Mouse (Mus musculus) liver, embryonic 16.5 days (tissue): ENCODE results near the gene Fbxo27. TPM values are rescaled to one million over a fixed set of nuclear protein-coding genes. Genes with fewer than 3 reads are reported as not detected.
A peak's percentile ranks its signal among the peaks of the same experiment; 100 is the strongest.
"Not testable (repeated sequence)": the region's sequence is repeated elsewhere in the genome, so short reads cannot be mapped to it uniquely, and the experiment has no call there.

Source experiments
- ATAC-seq: fragments of 200-750 bp; cut with Nextera tagmentation; 2 replicates; pipeline ENCODE4 v1.8.0; 2017; ENCODE audit warnings: low read depth, mild to moderate bottlenecking, moderate number of reproducible peaks, moderate library complexity
- H3K27ac ChIP-seq: fragments of 300-500 bp; sonication (generic); 2 replicates; pipeline ENCODE4 v1.5.1; 2014; ENCODE audit warnings: mild to moderate bottlenecking, low read length
- H3K27me3 ChIP-seq: fragments of 300-500 bp; sonication (generic); 2 replicates; pipeline ENCODE4 v1.6.1; 2014; ENCODE audit warnings: low read depth, low read length, mixed read lengths; ENCODE audit not compliant: control insufficient read depth, insufficient read depth
- H3K36me3 ChIP-seq: fragments of 300-500 bp; sonication (generic); 2 replicates; pipeline ENCODE4 v1.6.1; 2014; ENCODE audit warnings: mild to moderate bottlenecking; ENCODE audit not compliant: control insufficient read depth, insufficient read depth
- H3K4me1 ChIP-seq: fragments of 300-500 bp; sonication (generic); 2 replicates; pipeline ENCODE4 v1.6.1; 2014; ENCODE audit warnings: low read depth, low read length, mixed read lengths; ENCODE audit not compliant: control insufficient read depth
- H3K4me2 ChIP-seq: fragments of 300-500 bp; sonication (generic); 2 replicates; pipeline ENCODE4 v1.6.1; 2014; ENCODE audit warnings: low read depth, low read length, mixed read lengths
- H3K4me3 ChIP-seq: fragments of 300-500 bp; sonication (generic); 2 replicates; pipeline ENCODE4 v1.5.1; 2014; ENCODE audit warnings: low read depth, mild to moderate bottlenecking, low read length
- H3K9ac ChIP-seq: fragments of 300-500 bp; sonication (generic); 2 replicates; pipeline ENCODE4 v1.6.1; 2014; ENCODE audit warnings: low read depth, low read length
- H3K9me3 ChIP-seq: fragments of 300-500 bp; sonication (generic); replicated peaks from 2 replicates; pipeline ENCODE4 v1.6.1; 2016; ENCODE audit warnings: low read length; ENCODE audit not compliant: control insufficient read depth
- WGBS: fragments of 180-500 bp; shearing (Covaris S2); extraction: QIAGEN DNeasy Blood & Tissue Kit; methylation state at CpG from one replicate; pipeline ENCODE4 v1.1.7; 2014; ENCODE audit not compliant: insufficient replicate concordance; 5-methylcytosine and 5-hydroxymethylcytosine counted together
- polyA plus RNA-seq: library from polyadenylated mRNA; unstranded; fragments of >200 nt; fragmentation: Nextera tagmentation; extraction: Ambion mirVana; gene quantifications from 2 replicates; pipeline ENCODE4 v1.2.1, GENCODE M21; 2015

Fbxo27 gene
- polyA plus RNA-seq, 1 experiment from 2014 or later = 0.34 TPM

GRCm38 (mm10) chr7:28672276-28672675 lies 20.4 kb upstream of the Fbxo27 start:
- Histone ChIP-seq H3K4me2 (no peak overlapping the region), H3K4me3 (no peak overlapping the region), H3K9me3 (no peaks in the 10 kb centered on the region), H3K9ac (no peak overlapping the region), H3K27ac (no peak overlapping the region), H3K27me3 (no peaks in the 10 kb centered on the region), H3K4me1 (no peaks in the 10 kb centered on the region), H3K36me3 (no peaks in the 10 kb centered on the region)
- ATAC-seq = no peak
- WGBS = 67% methylated on average over 5 of the region's 5 CpGs

- H3K27ac ChIP-seq, H3K4me1 ChIP-seq, H3K4me3 ChIP-seq, H3K9ac ChIP-seq, H3K36me3 ChIP-seq, ATAC-seq, H3K27me3 ChIP-seq, H3K9me3 ChIP-seq, H3K4me2 ChIP-seq: not testable (repeated sequence)
- WGBS = 55% methylated on average over 5 of the region's 5 CpGs
Measured at GRCm38 (mm10) chr7:28672786-28673185, 19.9 kb upstream of the Fbxo27 start.

- no peak overlapping the region for H3K4me3 ChIP-seq
- H3K4me1 ChIP-seq = no peaks in the 10 kb centered on the region
- no peak overlapping the region for H3K4me2 ChIP-seq
- no peaks in the 10 kb centered on the region for H3K9me3 ChIP-seq
- no peak overlapping the region for H3K27ac ChIP-seq
- no peak for ATAC-seq
- H3K27me3 ChIP-seq = no peaks in the 10 kb centered on the region
- no peak overlapping the region for H3K9ac ChIP-seq
- H3K36me3 ChIP-seq = no peaks in the 10 kb centered on the region
- WGBS = 54% methylated on average over 9 of the region's 9 CpGs
Measured at GRCm38 (mm10) chr7:28674994-28675393, 17.7 kb upstream of the Fbxo27 start.

- Histone ChIP-seq H3K36me3 (no peaks in the 10 kb centered on the region), H3K9me3 (no peaks in the 10 kb centered on the region), H3K4me1 (no peaks in the 10 kb centered on the region), H3K4me2 (no peak overlapping the region), H3K9ac (no peak overlapping the region), H3K27ac (no peak overlapping the region), H3K4me3 (no peak overlapping the region), H3K27me3 (no peaks in the 10 kb centered on the region)
- WGBS = 38% methylated on average over 11 of the region's 11 CpGs
- ATAC-seq = no peak
Measured at GRCm38 (mm10) chr7:28675746-28676145, 16.9 kb upstream of the Fbxo27 start.

GRCm38 (mm10) chr7:28676811-28677541 lies 15.7 kb upstream of the Fbxo27 start:
- Histone ChIP-seq H3K27me3 (no peaks in the 10 kb centered on the region), H3K4me3 (no peak overlapping the region), H3K4me2 (no peak overlapping the region), H3K9ac (no peak overlapping the region), H3K9me3 (no peaks in the 10 kb centered on the region), H3K4me1 (no peaks in the 10 kb centered on the region), H3K36me3 (no peaks in the 10 kb centered on the region), H3K27ac (no peak overlapping the region)
- WGBS = 63% methylated on average over 13 of the region's 13 CpGs
- no peak for ATAC-seq

- Histone ChIP-seq H3K9me3 (no peaks in the 10 kb centered on the region), H3K4me3 (no peak overlapping the region), H3K27me3 (no peaks in the 10 kb centered on the region), H3K9ac (no peak overlapping the region), H3K36me3 (no peaks in the 10 kb centered on the region), H3K4me1 (no peaks in the 10 kb centered on the region), H3K4me2 (no peak overlapping the region), H3K27ac (no peak overlapping the region)
- ATAC-seq = no peak
- 72% methylated on average over 8 of the region's 8 CpGs for WGBS
Measured at GRCm38 (mm10) chr7:28677624-28678023, 15.0 kb upstream of the Fbxo27 start.

GRCm38 (mm10) chr7:28691075-28691474 lies 1.6 kb upstream of the Fbxo27 start:
- 47% methylated on average over 7 of the region's 7 CpGs for WGBS
- Histone ChIP-seq H3K9me3 (no peaks in the 10 kb centered on the region), H3K4me3 (no peak overlapping the region), H3K9ac (no peak overlapping the region), H3K27ac (no peak overlapping the region), H3K4me1 (no peaks in the 10 kb centered on the region), H3K36me3 (no peaks in the 10 kb centered on the region), H3K27me3 (peaks cover 22% of the 10 kb centered on the region), H3K4me2 (no peak overlapping the region)
- no peak for ATAC-seq

- Histone ChIP-seq H3K27ac (no peak overlapping the region), H3K4me3 (peak overlapping the region; percentile 36), H3K36me3 (no peaks in the 10 kb centered on the region), H3K27me3 (peaks cover 22% of the 10 kb centered on the region), H3K9ac (no peak overlapping the region), H3K4me1 (no peaks in the 10 kb centered on the region), H3K4me2 (peak overlapping the region; percentile 47), H3K9me3 (no peaks in the 10 kb centered on the region)
- peak; percentile 48 for ATAC-seq
- WGBS = 2% methylated on average over 35 of the region's 38 CpGs
Measured at GRCm38 (mm10) chr7:28693321-28693966, 795 bp downstream of the Fbxo27 start.

- H3K9ac ChIP-seq = no peak overlapping the region
- H3K4me1 ChIP-seq = no peaks in the 10 kb centered on the region
- H3K9me3 ChIP-seq = no peaks in the 10 kb centered on the region
- ATAC-seq = no peak
- H3K4me2 ChIP-seq = no peak overlapping the region
- peaks cover 22% of the 10 kb centered on the region for H3K27me3 ChIP-seq
- no peak overlapping the region for H3K27ac ChIP-seq
- no peaks in the 10 kb centered on the region for H3K36me3 ChIP-seq
- H3K4me3 ChIP-seq = no peak overlapping the region
- WGBS = 10% methylated on average over 14 of the region's 14 CpGs
Measured at GRCm38 (mm10) chr7:28694423-28694822, 1.8 kb downstream of the Fbxo27 start.
